Mouse (Mus musculus): ENCODE measurements at regions not wholly inside any gene's neighbourhood (a gene's known extent, or its start where the extent isn't known, plus 50 kb on each side); places are given as distances from the start of the nearest gene placed in this dataset.

DNA sequence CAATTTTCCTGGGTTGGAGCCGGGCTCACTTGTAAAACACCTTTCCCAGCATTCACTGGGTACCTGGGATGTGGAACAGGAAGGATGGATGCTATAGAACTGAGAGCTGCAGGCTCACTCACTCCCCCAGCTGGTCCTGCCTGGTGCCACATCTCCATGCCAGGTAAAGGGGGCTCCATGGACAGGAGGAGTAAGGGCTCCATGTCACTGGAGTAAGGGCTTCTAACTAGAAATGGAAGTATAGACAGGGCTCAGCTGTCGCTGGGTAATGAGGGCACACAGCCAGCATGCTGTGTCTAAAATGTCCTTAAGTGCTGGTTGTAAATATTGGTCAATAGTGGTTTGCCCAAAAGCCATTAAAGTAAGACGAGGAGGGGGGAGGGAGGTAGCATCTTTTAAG is 99.4 kb upstream of the Gpr12 start:
- no peak for ATAC-seq (ENCODE audit: extremely low read depth, insufficient number of reproducible peaks, low FRiP score, poor library complexity, severe bottlenecking)

DNA sequence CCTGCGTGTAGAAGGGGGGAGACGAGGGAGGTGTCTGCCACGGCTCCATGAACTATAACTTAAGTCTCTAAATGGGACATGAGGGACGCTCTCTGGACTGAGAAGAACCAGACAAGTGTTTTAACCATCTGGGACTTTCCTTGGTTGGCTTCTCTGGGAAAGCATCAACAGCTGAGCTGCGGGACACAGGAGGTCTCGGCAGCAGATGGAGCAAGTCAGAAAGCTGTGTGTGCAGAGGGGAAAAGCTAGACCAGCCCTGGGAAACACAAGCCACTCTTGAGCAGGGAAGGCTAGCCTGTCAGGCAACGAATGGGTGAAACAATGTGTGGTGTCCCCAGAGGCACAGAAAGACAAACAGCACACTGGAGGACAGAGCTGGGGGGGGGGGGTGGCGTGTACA is 98.5 kb upstream of the Gpr12 start:
- ATAC-seq (ENCODE audit: extremely low read depth, insufficient number of reproducible peaks, low FRiP score, poor library complexity, severe bottlenecking), result no peak

DNA sequence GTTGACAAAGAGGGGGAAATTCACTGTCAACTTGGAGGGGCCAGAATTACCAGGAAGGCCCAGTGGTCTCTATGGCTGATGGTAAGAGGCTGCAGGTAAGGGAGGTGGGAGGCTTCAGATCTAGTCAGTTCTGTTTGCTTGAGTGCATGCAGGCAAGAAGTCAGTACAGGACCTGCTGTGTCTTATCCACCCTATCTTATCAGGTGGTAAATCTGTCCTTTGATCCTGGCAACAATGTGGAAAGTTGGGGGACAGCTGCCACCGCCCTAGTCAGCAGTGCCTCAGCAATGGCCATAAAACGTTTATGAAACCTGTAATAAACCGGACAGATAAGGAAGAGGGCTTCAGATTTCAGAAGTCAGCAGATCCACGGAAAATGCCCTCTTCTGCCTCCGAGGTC is 97.9 kb upstream of the Gpr12 start:
- no peak for ATAC-seq (ENCODE audit: extremely low read depth, insufficient number of reproducible peaks, low FRiP score, poor library complexity, severe bottlenecking)

DNA sequence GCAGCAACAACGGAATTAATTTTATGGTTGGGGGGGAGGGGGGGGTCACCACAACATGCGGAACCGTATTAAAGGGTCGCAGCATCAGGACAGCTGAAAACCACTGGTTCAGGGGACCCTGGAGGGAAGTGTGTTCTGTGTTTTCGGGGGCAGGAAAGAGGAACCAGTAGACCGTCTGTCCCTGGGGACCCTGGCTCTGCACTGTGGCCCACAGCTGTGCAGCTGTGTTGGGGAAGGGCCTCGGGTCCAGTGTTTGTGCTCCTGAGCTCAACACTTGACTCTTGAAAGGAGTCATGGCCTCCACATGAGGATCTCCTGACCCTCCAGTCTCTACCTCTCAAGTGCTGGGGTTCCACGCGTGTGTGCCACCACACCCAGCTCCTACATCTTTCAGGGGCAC is 96.5 kb upstream of the Gpr12 start:
- ATAC-seq (ENCODE audit: extremely low read depth, insufficient number of reproducible peaks, low FRiP score, poor library complexity, severe bottlenecking), result peak; percentile 90

DNA sequence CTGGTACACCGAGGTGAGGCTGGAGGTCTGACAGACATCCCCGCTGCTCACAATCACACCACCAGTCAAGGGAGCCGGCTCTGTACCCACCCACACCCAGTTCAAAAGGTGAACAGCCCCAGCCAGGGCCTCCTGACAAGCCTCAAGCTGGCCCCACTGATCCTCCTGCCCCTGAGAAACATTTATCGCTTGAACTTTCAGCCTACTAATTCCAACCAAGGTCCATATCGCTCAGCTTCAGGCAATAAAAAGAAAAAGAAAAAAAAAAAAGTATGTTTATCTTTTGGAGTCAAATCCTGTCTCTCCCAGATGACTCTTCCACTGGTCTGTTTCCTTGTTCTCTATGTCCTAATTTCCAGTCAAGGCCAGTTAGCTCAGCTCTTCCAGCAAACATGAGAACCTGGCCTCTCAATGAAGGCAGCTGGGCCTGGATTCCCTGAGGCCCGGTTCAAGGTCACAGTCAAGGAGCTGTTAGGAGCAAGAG is 94.2 kb upstream of the Gpr12 start:
- ATAC-seq (ENCODE audit: extremely low read depth, insufficient number of reproducible peaks, low FRiP score, poor library complexity, severe bottlenecking), result no peak

DNA sequence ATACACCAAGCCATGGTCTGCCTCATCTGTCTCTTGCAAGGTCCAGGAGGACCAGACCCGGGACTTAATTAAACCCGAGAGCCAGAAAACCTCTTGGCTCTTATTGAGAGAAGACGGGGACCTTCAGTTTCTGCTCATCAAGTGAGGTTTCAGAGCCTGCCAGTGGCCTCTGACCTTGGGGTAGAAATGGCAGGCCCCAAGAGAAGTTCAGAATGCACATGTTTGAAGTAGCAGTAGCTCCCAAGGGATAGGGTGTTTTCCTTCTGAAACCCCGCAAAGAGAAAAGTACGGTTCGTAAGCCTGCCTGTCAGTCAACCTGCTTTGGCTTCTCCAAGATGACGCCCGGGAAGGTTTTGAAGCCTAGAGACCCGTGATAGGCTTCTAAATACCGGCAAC is 93.7 kb upstream of the Gpr12 start:
- no peak for ATAC-seq (ENCODE audit: extremely low read depth, insufficient number of reproducible peaks, low FRiP score, poor library complexity, severe bottlenecking)

DNA sequence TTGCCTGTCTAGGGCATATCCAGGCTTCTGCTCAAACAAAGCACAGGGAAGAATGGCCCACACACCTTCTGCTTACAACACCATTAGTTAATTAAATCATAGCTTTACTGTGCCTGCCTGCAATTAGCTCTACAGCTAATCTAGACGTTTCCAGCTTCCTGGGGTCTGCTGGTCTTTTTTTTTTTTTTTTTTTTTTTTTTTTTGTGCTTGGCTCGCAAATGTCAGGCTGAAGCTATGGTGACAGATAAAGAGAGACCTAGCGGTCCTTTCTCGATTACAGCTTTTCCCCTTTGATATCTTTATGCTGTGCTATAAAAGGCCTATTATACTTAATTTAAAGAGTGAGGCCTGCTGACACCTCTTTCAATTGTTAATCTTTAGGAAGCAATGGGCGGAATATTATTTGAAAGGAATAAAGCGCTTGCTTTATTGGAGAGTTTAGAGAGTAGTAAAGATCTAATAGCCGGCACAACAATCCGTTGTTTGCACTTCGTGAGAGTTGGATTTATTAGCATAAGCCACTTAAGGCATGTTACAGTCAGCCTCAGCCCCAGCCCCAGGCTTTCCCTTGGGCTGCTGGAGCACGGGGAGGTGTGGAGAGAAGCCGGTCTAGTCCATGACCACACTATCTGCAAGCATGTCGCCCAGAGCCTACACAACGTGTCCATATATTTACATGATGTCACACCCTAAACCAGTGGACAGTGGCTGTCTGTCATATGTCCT is 93.2 kb upstream of the Gpr12 start:
- ATAC-seq (ENCODE audit: extremely low read depth, insufficient number of reproducible peaks, low FRiP score, poor library complexity, severe bottlenecking), result no peak

DNA sequence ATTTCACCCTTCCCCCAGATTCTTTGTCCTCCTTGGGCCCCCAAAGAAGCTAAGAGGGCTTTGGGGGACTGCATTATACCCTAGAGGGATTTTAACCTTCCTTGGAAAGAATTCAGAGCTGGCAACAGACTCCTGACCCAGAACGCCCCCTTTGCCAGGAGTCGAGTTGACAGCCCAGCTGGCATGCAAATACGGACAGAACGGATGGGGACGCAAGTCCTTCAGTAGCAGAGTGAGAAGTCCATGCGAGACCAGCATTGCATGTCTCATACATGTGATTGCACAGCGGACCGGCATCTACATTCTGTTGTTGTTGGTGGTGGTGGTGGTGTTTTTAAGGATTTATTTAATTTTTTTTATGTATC is 92.1 kb upstream of the Gpr12 start:
- no peak for ATAC-seq (ENCODE audit: extremely low read depth, insufficient number of reproducible peaks, low FRiP score, poor library complexity, severe bottlenecking)

DNA sequence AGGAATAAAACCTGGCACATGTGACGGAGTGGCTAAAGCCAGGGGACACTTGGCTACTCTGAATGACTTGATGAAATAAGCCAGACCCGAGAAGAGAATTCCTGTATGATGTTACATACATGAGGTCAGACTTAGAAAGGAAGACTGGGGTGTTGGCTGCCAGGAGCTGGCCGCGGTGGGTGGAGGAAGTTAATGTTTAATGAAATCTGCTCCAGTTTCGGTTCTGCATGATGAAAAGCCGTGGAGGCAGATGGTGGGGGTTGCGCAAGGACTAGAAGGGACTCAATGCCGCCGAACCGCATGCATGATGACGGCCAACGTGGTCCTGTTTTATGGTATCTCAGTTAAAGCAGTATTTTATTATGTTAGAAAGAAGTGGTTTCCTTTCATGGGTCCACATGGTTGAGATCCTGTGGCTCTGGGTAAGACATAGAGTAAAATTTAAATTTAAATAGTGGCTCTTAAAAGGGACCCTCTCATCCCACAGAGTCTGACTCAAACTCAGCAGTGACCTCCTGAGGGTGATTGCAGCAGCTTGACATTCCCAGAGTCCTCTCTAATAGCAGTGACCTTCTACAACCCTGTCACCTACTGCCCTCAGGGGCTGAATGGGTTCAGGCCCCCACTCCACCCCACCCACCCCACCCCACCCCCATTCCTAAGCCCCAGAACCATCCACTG is 91.6 kb upstream of the Gpr12 start:
- ATAC-seq (ENCODE audit: extremely low read depth, insufficient number of reproducible peaks, low FRiP score, poor library complexity, severe bottlenecking), result peak; percentile 37; the same call in 1 of the 2 replicates

DNA sequence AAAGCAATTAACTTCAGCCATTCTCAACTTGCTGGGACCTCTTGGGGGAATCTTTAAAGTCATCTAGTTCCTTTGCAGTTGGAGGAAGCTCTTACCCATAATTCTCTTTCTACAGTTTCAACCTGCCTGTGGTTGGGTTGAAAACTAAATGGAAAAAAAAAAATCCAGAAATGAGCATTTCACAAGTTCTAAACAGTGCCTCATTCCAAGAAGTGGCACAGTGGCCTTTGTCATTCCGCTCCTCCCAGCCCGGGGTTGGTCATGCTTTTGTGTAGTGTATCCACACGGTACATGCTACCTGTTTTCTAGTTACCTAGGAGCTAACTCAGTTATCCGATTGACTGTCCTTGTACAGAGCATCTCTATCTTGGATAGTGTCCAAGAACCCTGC is 90.8 kb upstream of the Gpr12 start:
- no peak for ATAC-seq (ENCODE audit: extremely low read depth, insufficient number of reproducible peaks, low FRiP score, poor library complexity, severe bottlenecking)

DNA sequence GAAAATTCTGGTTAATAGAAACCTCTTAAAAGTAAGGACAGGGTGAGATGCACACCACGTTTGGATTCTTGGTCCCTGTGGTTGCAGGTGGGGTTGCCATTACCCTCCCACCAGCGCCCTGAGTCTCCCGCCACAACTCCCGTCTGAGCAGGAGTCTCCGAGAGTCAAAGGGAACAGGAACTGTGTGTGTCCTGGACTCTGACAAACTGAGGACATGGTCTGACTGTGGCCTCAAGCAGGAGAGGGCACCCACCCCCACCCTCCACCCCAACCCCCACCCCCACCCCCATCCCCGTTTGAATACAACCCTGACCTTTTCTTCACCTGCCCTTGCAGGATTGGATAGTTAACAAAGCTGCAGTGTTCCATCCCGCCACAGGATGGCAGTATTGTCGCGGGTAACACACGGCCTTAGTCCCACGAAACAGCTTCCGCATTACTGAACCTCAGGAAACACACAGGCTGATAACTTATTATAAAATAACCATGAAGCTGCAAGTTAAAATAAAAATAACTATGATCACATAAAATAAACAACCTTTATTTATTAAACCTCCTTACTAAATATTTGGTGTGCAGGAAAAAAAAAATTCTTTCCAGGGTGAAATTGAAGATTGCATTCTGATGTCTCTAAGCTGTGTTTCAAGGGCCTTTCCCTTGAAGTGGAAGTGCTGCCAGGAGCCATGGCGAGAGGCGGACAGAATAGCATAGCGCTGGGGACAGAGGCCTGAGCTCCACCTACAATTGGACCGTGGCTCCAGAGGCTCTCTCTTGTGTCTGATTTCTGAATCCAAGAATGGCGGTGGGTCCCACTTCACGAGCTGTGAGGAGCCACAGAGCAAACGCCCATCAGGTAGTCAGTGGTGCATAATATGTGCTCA is 90.2 kb upstream of the Gpr12 start:
- peak; percentile 82 for ATAC-seq (ENCODE audit: extremely low read depth, insufficient number of reproducible peaks, low FRiP score, poor library complexity, severe bottlenecking)

DNA sequence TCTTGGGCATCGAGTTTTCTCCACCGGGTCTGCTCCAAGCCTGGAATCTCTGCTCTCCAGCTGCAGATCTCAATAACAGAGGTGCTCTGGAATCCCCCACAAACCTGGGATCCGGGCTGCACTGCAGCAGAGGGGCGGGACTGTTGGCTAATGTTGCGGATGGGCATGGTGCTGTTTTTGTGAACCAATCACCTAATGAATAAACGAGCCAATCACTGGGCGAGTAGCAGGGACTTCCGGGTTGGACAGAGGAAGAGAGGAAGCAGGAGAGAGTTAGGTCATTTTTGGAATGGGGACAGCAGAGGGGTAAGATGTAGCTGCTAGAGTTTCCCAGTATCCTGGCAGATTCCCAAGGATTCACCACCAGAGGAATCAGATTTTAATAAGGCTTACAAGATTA is 76.7 kb upstream of the Gpr12 start:
- no peak for ATAC-seq (ENCODE audit: extremely low read depth, insufficient number of reproducible peaks, low FRiP score, poor library complexity, severe bottlenecking)

DNA sequence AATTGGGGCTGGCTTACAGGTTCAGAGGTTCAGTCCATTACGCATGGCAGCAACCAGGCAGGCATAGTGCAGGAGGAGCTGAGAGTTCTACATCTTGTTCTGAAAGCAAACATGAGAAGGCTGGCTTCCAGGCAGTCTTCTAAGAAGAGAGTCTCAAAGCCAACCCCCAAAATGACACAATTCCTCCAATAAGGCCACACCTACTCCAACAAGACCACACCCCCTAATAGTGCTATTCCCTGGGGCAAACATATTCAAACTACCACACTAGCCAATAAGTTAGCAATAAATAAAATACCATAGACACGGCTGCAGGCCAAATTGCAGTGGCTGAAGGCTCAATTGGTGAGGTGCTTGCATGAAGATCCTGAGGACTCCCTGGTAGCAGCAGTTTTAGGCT is 72.2 kb upstream of the Gpr12 start:
- ATAC-seq (ENCODE audit: extremely low read depth, insufficient number of reproducible peaks, low FRiP score, poor library complexity, severe bottlenecking), result 0 out of 2 replicates have a peak, but pooled peaks have one; percentile 14

DNA sequence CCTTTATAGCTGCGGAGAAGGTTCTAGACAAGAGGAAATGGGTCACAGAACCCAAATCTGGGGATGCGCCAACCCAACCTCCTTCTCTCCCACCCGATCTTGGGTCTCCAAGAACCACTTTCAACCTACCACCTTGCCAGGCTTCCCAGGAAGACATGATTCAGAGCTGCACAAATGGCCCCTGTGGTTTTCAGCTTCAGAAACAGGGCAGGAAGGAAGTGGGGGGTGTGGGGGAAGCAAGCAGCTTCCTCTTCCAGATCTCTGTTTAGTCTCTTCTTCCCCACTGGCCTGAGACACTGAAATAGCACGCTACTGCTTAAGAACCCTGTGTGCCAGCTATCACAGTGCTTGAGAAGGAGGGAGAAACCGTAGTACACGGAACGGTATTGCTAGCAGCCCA is 70.4 kb upstream of the Gpr12 start:
- peak; percentile 72 for ATAC-seq (ENCODE audit: extremely low read depth, insufficient number of reproducible peaks, low FRiP score, poor library complexity, severe bottlenecking)

DNA sequence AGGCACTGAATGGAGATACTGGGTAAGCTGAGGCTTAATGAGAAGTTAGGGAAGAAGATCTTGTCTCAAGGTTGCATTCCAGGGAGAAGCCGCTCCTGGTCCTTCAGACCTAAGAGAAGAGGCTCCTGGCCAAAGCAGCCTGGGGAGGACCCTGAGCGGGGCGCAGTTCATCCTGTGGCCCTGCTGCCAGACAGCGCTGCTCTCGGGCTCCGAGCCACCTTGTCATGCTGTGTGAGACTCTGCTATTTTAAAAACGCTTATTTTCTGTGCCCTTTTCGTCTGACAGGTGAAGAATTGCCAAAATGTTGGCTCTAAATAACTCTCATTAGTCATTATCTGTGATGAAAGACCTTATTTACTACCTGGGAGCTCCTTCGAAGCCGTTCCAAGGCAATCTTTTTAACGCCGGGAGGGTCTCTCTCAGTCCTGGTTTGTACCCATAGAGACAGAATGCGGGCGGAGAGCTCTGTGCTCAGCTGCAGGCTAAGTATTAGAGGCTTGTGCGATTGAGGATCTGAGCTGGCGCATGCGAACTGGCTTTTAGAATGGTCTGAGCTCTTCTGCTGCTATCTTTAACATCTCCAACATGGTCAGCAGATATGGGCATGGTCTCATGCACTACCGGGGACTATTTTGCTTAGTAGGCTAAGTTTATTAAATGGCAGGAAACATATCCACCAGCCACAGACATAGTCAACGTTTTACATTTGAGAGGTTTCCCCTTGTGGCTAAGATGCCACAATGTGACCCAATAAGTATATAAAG is 68.8 kb upstream of the Gpr12 start:
- no peak for ATAC-seq (ENCODE audit: extremely low read depth, insufficient number of reproducible peaks, low FRiP score, poor library complexity, severe bottlenecking)

DNA sequence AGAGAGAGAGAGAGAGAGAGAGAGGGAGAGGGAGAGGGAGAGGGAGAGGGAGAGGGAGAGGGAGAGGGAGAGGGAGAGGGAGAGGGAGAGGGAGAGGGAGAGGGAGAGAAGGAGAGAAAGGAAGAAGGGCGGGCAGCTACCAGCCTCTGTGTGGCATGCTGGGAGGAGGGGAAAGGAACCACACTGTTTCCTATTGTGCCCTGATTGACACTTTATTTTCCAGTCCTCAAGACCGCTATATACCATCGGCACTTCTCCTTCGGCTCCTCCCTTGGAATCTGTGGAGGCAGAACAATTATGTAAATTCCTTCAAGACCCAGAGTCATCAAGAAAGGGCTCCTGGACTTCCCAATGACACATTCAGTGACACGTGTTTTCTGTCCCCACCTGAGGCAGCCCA is 67.8 kb upstream of the Gpr12 start:
- ATAC-seq (ENCODE audit: extremely low read depth, insufficient number of reproducible peaks, low FRiP score, poor library complexity, severe bottlenecking), result no peak

DNA sequence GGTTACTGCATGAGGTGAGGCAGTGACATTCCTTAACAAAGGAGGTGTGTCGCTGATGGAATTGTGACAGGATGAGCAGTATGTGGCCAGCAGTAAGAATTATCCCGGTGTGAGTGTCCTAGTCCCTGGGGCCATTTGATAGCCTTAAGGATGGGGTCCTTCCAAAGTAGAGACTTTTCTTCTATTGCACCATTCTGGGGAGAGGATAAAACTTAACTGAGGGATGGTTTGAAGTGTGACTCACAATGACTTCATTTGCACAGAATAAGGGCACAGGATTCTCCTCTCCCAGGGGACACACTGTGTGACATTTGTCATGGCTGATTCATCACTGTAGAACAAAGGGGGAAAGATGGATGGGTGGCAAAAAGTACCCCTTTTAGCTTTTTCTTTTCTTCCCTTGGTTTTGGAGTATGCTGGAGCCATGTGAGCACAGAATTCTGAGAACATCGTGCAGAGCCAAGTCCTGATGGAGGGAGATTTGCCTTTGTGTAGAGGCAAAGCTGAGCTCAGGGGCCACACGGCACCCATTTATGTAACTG is 63.6 kb upstream of the Gpr12 start:
- ATAC-seq (ENCODE audit: extremely low read depth, insufficient number of reproducible peaks, low FRiP score, poor library complexity, severe bottlenecking), result no peak

DNA sequence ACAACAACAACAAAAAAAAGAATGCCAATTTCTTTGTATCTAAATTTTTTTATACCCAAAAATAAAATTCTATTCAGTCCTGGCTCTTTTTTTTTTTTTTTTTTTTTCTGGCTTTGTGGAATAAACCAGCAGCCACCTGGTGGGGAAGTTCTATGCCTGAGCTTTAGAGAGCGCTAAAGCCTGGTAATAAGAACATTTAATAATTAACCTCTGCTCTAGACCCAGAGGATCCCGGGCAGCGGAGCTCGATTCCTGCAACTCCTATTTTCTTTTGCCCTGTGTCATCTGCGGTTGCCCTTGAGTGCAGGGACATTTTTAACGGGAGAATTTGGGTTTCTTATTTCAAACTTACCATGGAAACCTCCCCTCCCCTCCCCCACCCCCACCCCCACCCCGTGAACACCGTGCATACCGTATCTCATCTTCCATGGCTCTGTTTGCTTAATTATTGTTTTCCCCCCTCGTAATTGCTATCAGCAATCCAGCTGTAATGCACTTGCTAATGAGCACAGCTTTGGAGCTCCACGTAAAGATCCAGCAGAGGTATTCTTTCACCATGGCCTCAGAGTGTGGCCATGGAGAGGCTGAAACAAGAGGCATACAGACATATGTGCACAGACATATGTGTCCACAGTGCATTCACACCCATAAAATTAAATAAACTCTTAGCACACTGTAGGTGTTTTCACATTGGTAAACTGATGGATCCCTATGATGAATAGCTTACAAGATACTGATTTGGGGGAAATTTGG is 62.8 kb upstream of the Gpr12 start:
- ATAC-seq (ENCODE audit: extremely low read depth, insufficient number of reproducible peaks, low FRiP score, poor library complexity, severe bottlenecking), result no peak
